Mouse (Mus musculus): ENCODE results near the gene Itga3. TPM values are rescaled to one million over a fixed set of nuclear protein-coding genes. Genes with fewer than 3 reads are reported as not detected.
A peak's percentile ranks its signal among the peaks of the same experiment; 100 is the strongest.

The Itga3 gene
- total RNA-seq, 1 experiment from 2014 or later: 2.5 TPM

DNA sequence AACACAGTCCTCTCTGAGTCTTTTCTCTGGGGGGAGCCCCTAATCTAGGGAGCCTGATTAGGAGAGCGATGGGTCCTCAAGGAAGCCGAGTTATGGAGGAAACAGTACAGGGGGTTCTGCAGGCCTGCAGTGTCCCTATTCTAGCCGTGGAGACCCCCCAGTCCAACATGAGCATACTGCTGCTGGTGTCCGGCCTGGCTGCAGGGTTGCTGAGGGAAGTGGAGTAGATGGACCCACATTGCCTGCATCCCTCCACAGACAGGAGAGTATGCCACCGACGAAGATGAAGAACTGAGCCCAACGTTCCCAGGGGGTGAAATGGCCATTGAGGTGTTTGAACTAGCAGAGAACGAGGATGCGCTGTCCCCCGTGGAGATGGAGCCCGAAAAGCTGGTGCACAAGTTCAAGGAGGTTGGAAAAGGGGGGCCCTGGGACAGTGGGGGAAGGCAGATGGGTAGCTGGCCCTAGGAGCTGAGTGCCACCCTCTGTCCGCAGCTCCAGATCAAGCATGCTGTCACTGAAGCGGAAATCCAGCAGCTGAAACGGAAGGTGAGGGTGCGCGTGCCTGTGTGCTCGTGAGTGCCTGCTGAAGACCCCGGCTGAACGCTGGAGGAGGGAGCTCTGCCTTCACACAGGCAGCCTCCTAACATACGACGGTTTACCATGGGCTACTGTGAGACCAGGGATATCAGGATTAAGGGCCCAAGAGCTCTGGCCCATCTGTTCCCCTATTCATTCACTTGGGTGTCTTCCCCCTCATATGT lies 74.8 kb downstream of the Itga3 start:
- ATAC-seq (replicated peaks in 1 of 2; ENCODE audit: insufficient read depth in 1 of 2, low FRiP score in 2 of 2, low TSS enrichment in 1 of 2, low read depth in 1 of 2, poor library complexity in 2 of 2, severe bottlenecking in 2 of 2): no peak

- ATAC-seq (replicated peaks in 1 of 2; ENCODE audit: insufficient read depth in 1 of 2, low FRiP score in 2 of 2, low TSS enrichment in 1 of 2, low read depth in 1 of 2, poor library complexity in 2 of 2, severe bottlenecking in 2 of 2): peak; percentile 30 to 36; a peak in 3 of 4 replicates
These were observed 75.5 kb downstream of the Itga3 start for GRCm38 (mm10) chr11:95001058-95001457.

GRCm38 (mm10) chr11:95000548-95000947 lies 76.1 kb downstream of the Itga3 start:
- peak; percentile 49 to 50 for ATAC-seq (replicated peaks in 1 of 2; ENCODE audit: insufficient read depth in 1 of 2, low FRiP score in 2 of 2, low TSS enrichment in 1 of 2, low read depth in 1 of 2, poor library complexity in 2 of 2, severe bottlenecking in 2 of 2)

- ATAC-seq (replicated peaks in 1 of 2; ENCODE audit: insufficient read depth in 1 of 2, low FRiP score in 2 of 2, low TSS enrichment in 1 of 2, low read depth in 1 of 2, poor library complexity in 2 of 2, severe bottlenecking in 2 of 2): no peak
These were observed 76.5 kb downstream of the Itga3 start for GRCm38 (mm10) chr11:95000128-95000527.

- ATAC-seq (replicated peaks in 1 of 2; ENCODE audit: insufficient read depth in 1 of 2, low FRiP score in 2 of 2, low TSS enrichment in 1 of 2, low read depth in 1 of 2, poor library complexity in 2 of 2, severe bottlenecking in 2 of 2): no peak
These were observed 78.5 kb downstream of the Itga3 start for GRCm38 (mm10) chr11:94998041-94998531.

- ATAC-seq (replicated peaks in 1 of 2; ENCODE audit: insufficient read depth in 1 of 2, low FRiP score in 2 of 2, low TSS enrichment in 1 of 2, low read depth in 1 of 2, poor library complexity in 2 of 2, severe bottlenecking in 2 of 2): peak; percentile 23 to 35; a peak in 3 of 4 replicates
These were observed 79.0 kb downstream of the Itga3 start for GRCm38 (mm10) chr11:94997596-94997995.

- no peak for ATAC-seq (replicated peaks in 1 of 2; ENCODE audit: insufficient read depth in 1 of 2, low FRiP score in 2 of 2, low TSS enrichment in 1 of 2, low read depth in 1 of 2, poor library complexity in 2 of 2, severe bottlenecking in 2 of 2)
These were observed 79.6 kb downstream of the Itga3 start for GRCm38 (mm10) chr11:94996984-94997383.

GRCm38 (mm10) chr11:94996101-94996500 lies 80.5 kb downstream of the Itga3 start:
- ATAC-seq (replicated peaks in 1 of 2; ENCODE audit: insufficient read depth in 1 of 2, low FRiP score in 2 of 2, low TSS enrichment in 1 of 2, low read depth in 1 of 2, poor library complexity in 2 of 2, severe bottlenecking in 2 of 2): no peak

DNA sequence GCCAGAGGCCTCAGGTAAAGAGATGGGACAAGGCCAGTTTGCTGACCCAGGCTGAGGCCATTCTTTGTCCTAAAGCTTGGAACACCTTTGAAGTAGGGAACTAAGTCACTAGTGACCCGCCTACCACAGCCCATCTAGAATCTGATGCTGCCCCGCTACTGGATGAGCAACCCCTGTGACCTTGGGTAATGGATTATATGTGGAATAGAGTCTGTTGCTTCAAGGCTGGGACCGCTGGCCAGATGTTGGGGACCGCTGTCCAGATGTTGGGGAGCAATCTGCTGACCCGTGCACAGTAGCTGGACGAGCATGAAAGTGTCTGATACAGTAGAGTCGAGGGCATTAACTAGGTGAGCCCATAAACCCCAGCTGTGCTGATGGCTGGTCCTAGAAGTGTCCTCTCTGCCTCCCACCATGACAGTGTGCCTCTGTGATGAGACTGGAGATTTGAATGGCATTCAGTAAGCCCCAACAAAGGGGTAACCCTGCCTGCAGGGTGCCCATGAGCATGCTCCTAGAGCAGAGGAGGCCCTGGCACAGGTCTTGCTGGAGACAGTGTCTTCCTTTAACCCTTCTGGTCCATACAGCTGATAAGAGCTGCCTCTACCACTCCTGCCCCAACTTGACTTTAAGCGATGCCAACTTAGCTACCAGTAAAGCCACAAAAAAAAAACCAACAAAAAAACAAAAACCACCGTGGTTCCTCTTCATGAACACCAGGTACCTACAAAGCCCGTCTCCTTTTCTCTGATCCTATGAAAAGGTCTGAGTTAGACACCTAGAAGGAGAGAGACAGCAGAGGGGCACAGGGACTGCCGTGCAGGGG lies 81.4 kb downstream of the Itga3 start:
- ATAC-seq (replicated peaks in 1 of 2; ENCODE audit: insufficient read depth in 1 of 2, low FRiP score in 2 of 2, low TSS enrichment in 1 of 2, low read depth in 1 of 2, poor library complexity in 2 of 2, severe bottlenecking in 2 of 2): no peak

Other genes with a start within 250 kb of the Itga3 start
- gene Col1a1, start 140.6 kb downstream of the Itga3 start, total RNA-seq (2017): not detected in 2 replicates
- not detected in 2 replicates for gene Hils1, start 109.2 kb downstream of the Itga3 start, total RNA-seq (2017)
- not detected in 2 replicates for gene Sgca, start 100.5 kb downstream of the Itga3 start, total RNA-seq (2017)
- 159 and 240 TPM in 2 replicates for gene Ppp1r9b, start 85.8 kb downstream of the Itga3 start, total RNA-seq (2017)
- gene Samd14, start 66.9 kb downstream of the Itga3 start, total RNA-seq (2017): 2.6 and 6.1 TPM in 2 replicates
- 3.3 and 4.1 TPM in 2 replicates for gene Pdk2, start 35.4 kb downstream of the Itga3 start, total RNA-seq (2017)
- 0.25 TPM in 1 of 2 replicates, not detected in the other for gene Dlx3, start 43.3 kb upstream of the Itga3 start, total RNA-seq (2017)
- not detected in 2 replicates for gene Dlx4, start 69.5 kb upstream of the Itga3 start, total RNA-seq (2017)
- 0.56 TPM in 1 of 2 replicates, not detected in the other for gene Tac4, start 184.7 kb upstream of the Itga3 start, total RNA-seq (2017)
- 81.0 and 90.4 TPM in 2 replicates for gene Kat7, start 233.4 kb upstream of the Itga3 start, total RNA-seq (2017)